Mouse (Mus musculus) limb, embryonic 14.5 days (tissue): ENCODE data around the gene Otogl. TPM values are rescaled to one million over a fixed set of nuclear protein-coding genes. Genes with fewer than 3 reads are reported as not detected.

ENCODE experiments used
- ATAC-seq: fragments of 200-750 bp; cut with Nextera tagmentation; 2 replicates; pipeline ENCODE4 v1.8.0; 2017; ENCODE audit warnings: low read depth, moderate number of reproducible peaks, moderate TSS enrichment; ENCODE audit not compliant: low FRiP score
- DNase-seq: peaks from one replicate; pipeline ENCODE4 v3.0.0-alpha.2; 2015; ENCODE audit warnings: low spot score
- H3K27ac ChIP-seq: fragments of 300-500 bp; sonication (generic); replicated peaks from 2 replicates; pipeline ENCODE4 v1.5.1; 2014; ENCODE audit warnings: low read depth, mild to moderate bottlenecking, low read length, moderate library complexity, mixed read lengths
- H3K27me3 ChIP-seq: fragments of 300-500 bp; sonication (generic); 2 replicates; pipeline ENCODE4 v1.6.1; 2014; ENCODE audit warnings: low read length, mixed read lengths; ENCODE audit not compliant: control insufficient read depth, insufficient read depth
- H3K36me3 ChIP-seq: fragments of 300-500 bp; sonication (generic); 2 replicates; pipeline ENCODE4 v1.6.1; 2014; ENCODE audit warnings: mild to moderate bottlenecking, low read length, moderate library complexity, mixed read lengths; ENCODE audit not compliant: control insufficient read depth, insufficient read depth
- H3K4me1 ChIP-seq: fragments of 300-500 bp; sonication (generic); 2 replicates; pipeline ENCODE4 v1.6.1; 2014; ENCODE audit warnings: antibody characterized with exemption, low read length, mixed read lengths; ENCODE audit not compliant: control insufficient read depth, insufficient read depth
- H3K4me2 ChIP-seq: fragments of 300-500 bp; sonication (generic); replicated peaks from 2 replicates; pipeline ENCODE4 v1.6.1; 2014; ENCODE audit warnings: low read depth, mild to moderate bottlenecking, low read length, moderate library complexity; ENCODE audit not compliant: severe bottlenecking
- H3K4me3 ChIP-seq: fragments of 300-500 bp; sonication (generic); replicated peaks from 2 replicates; pipeline ENCODE4 v1.5.1; 2014; ENCODE audit warnings: low read length
- H3K9ac ChIP-seq: fragments of 300-500 bp; sonication (generic); 2 replicates; pipeline ENCODE4 v1.6.1; 2014; ENCODE audit warnings: mild to moderate bottlenecking, low read depth, low read length, moderate library complexity; ENCODE audit not compliant: severe bottlenecking
- H3K9me3 ChIP-seq: fragments of 300-500 bp; sonication (generic); 2 replicates; pipeline ENCODE4 v1.6.1; 2016; ENCODE audit warnings: low read length; ENCODE audit not compliant: control insufficient read depth
- POLR2A ChIP-seq: fragments of 200-500 bp; IDR thresholded peaks from 2 replicates; pipeline ENCODE4 v1.8.0; 2012; ENCODE audit warnings: inconsistent platforms, mild to moderate bottlenecking, moderate library complexity, borderline replicate concordance; ENCODE audit not compliant: insufficient read depth, insufficient read length; ENCODE audit errors: extremely low read depth
- WGBS: fragments of 180-500 bp; shearing (Covaris S2); extraction: QIAGEN DNeasy Blood & Tissue Kit; methylation state at CpG from one replicate; pipeline ENCODE4 v1.1.7; 2014; 5-methylcytosine and 5-hydroxymethylcytosine counted together
- polyA plus RNA-seq, 2 experiments: library from polyadenylated mRNA; depleted of rRNA in 1 of 2; stranded (reverse) in 1 of 2; unstranded in 1 of 2; fragments of >200 nt; fragmentation: Nextera tagmentation in 1 of 2; extraction: Ambion mirVana in 1 of 2; gene quantifications; 2 replicates each; pipeline versions ENCODE4 v1.2.1 to v1.2.3; 2012 to 2014

Otogl gene
- polyA plus RNA-seq, 2 experiments = 0.51 to 0.93 TPM

- no peaks in the 10 kb centered on the region for H3K27me3 ChIP-seq
- no peaks in the 10 kb centered on the region for H3K9me3 ChIP-seq
- H3K9ac ChIP-seq = no peak overlapping the region
- DNase-seq = no peak
- no peak overlapping the region for H3K4me3 ChIP-seq
- H3K36me3 ChIP-seq = no peaks in the 10 kb centered on the region
- H3K27ac ChIP-seq = no peak overlapping the region
- ATAC-seq = no peak
- H3K4me2 ChIP-seq = no peak overlapping the region
- no peaks in the 10 kb centered on the region for H3K4me1 ChIP-seq
- 66% methylated on average over 8 of the region's 8 CpGs for WGBS
- no peak for TF ChIP-seq POLR2A
Measured at GRCm38 (mm10) chr10:107894663-107895581, 17.0 kb downstream of the Otogl start.

- Histone ChIP-seq H3K4me1 (no peaks in the 10 kb centered on the region), H3K9ac (no peak overlapping the region), H3K36me3 (no peaks in the 10 kb centered on the region), H3K27ac (no peak overlapping the region), H3K4me3 (no peak overlapping the region), H3K9me3 (no peaks in the 10 kb centered on the region), H3K4me2 (no peak overlapping the region), H3K27me3 (no peaks in the 10 kb centered on the region)
- TF ChIP-seq POLR2A = no peak
- ATAC-seq (no peak), DNase-seq (no peak)
- 89% methylated on average over 9 of the region's 9 CpGs for WGBS
Measured at GRCm38 (mm10) chr10:107890400-107890799, 21.5 kb downstream of the Otogl start.

GRCm38 (mm10) chr10:107872542-107872941 lies 39.4 kb downstream of the Otogl start:
- Histone ChIP-seq H3K9me3 (no peaks in the 10 kb centered on the region), H3K4me1 (no peaks in the 10 kb centered on the region), H3K27ac (no peak overlapping the region), H3K4me2 (no peak overlapping the region), H3K4me3 (no peak overlapping the region), H3K36me3 (no peaks in the 10 kb centered on the region), H3K9ac (no peak overlapping the region), H3K27me3 (no peaks in the 10 kb centered on the region)
- TF ChIP-seq POLR2A = no peak
- ATAC-seq (no peak), DNase-seq (no peak)
- WGBS = 93% methylated on average over 5 of the region's 5 CpGs

GRCm38 (mm10) chr10:107872109-107872508 lies 39.8 kb downstream of the Otogl start:
- no peak overlapping the region for H3K27ac ChIP-seq

GRCm38 (mm10) chr10:107870540-107870939 lies 41.4 kb downstream of the Otogl start:
- ATAC-seq (no peak), DNase-seq (no peak)
- H3K4me1 ChIP-seq = no peaks in the 10 kb centered on the region
- H3K9me3 ChIP-seq = no peaks in the 10 kb centered on the region
- no peak for TF ChIP-seq POLR2A
- no peaks in the 10 kb centered on the region for H3K36me3 ChIP-seq
- H3K27me3 ChIP-seq = no peaks in the 10 kb centered on the region
- 69% methylated on average over 7 of the region's 7 CpGs for WGBS
- no peak overlapping the region for H3K4me3 ChIP-seq
- H3K27ac ChIP-seq = no peak overlapping the region
- H3K9ac ChIP-seq = no peak overlapping the region
- H3K4me2 ChIP-seq = no peak overlapping the region

More at GRCm38 (mm10) chr10:107872109-107872508, 39.8 kb downstream of the Otogl start:
- no peak overlapping the region for H3K9ac ChIP-seq
- 83% methylated on average over 4 of the region's 4 CpGs for WGBS
- H3K4me1 ChIP-seq = no peaks in the 10 kb centered on the region
- TF ChIP-seq POLR2A = no peak
- no peaks in the 10 kb centered on the region for H3K36me3 ChIP-seq
- H3K4me3 ChIP-seq = no peak overlapping the region
- H3K9me3 ChIP-seq = no peaks in the 10 kb centered on the region
- DNase-seq (no peak), ATAC-seq (no peak)
- no peaks in the 10 kb centered on the region for H3K27me3 ChIP-seq
- H3K4me2 ChIP-seq = no peak overlapping the region
